Mouse (Mus musculus) liver, embryonic 13.5 days (tissue): ENCODE measurements around the gene Tek. TPM values are rescaled to one million over a fixed set of nuclear protein-coding genes. Genes with fewer than 3 reads are reported as not detected.

Experiments
- polyA plus RNA-seq: library from polyadenylated mRNA; unstranded; fragments of >200 nt; fragmentation: Nextera tagmentation; extraction: Ambion mirVana; gene quantifications from 2 replicates; pipeline ENCODE4 v1.2.1, GENCODE M21; 2015

Gene Tek
- polyA plus RNA-seq, 1 experiment from 2014 or later: 4.3 TPM

Other genes with a start within 250 kb of the Tek start
- gene Gm10306, start 182.7 kb upstream of the Tek start, polyA plus RNA-seq: 0.21 TPM in 1 of 2 replicates, not detected in the other
- 11.8 and 15.7 TPM in 2 replicates for gene Caap1, start 182.5 kb upstream of the Tek start, polyA plus RNA-seq
- 41.7 and 47.8 TPM in 2 replicates for gene Plaa, start 136.0 kb upstream of the Tek start, polyA plus RNA-seq
- gene Ift74, start 124.8 kb upstream of the Tek start, polyA plus RNA-seq: 4.3 and 4.6 TPM in 2 replicates
- gene Lrrc19, start 89.1 kb upstream of the Tek start, polyA plus RNA-seq: 0.10 and 0.14 TPM in 2 replicates
- gene Eqtn, start 189.6 kb downstream of the Tek start, polyA plus RNA-seq: not detected in 2 replicates
- gene Mysm1, start 239.8 kb downstream of the Tek start, polyA plus RNA-seq: 8.3 and 10.5 TPM in 2 replicates